Mouse (Mus musculus) liver, postnatal 0 days (tissue): ENCODE measurements around the gene Ltb.

Source experiments
- CTCF ChIP-seq: sonication (generic); IDR thresholded peaks from 2 replicates; pipeline ENCODE4 v1.5.1; 2016; ENCODE audit warnings: antibody characterized with exemption, low read depth
- EP300 ChIP-seq: IDR thresholded peaks from 2 replicates; pipeline ENCODE4 v1.6.1; 2016; ENCODE audit warnings: antibody characterized with exemption, low read depth, mild to moderate bottlenecking

GRCm38 (mm10) chr17:35204494-35205379, 10.5 kb downstream of the Ltb start, which contains the start of gene Lta:
- TF ChIP-seq CTCF, result no peak
- TF ChIP-seq EP300, result no peak
